ENCODE assay signal across 18 mouse cellular contexts in genomic region chr3:33379604-33380003, GRCm38 (mm10).
"Had no signal": no experiment of that assay in that cellular context is flagged by ENCODE, and none has a peak within 500 bp of the region (broad histone marks: within the 10 kb centered on the region; RNA-seq: fewer than 3 reads in every experiment).

No protein-coding gene starts in this region.

- H3K36me3 ChIP-seq: midbrain, embryonic 10.5 days; midbrain, embryonic 12.5 days; neural tube, embryonic 13.5 days; neural tube, embryonic 15.5 days had no signal

- ATAC-seq: midbrain, embryonic 16.5 days had no signal

- DNase-seq: lung, embryonic 14.5 days; lung, postnatal 10 days; lung, postnatal 4 days; midbrain, embryonic 14.5 days; retina, postnatal 1 day; right cerebral cortex, adult 18-20 months; right cerebral cortex, postnatal 25 days; right cerebral cortex, postnatal 4 days; spleen, adult 18-20 months; thymus, adult 18-20 months; thymus, postnatal 14 days; thymus, postnatal 36 days had no signal

- H3K27ac ChIP-seq: midbrain, embryonic 10.5 days; midbrain, embryonic 12.5 days; neural tube, embryonic 13.5 days; neural tube, embryonic 15.5 days had no signal

- H3K4me1 ChIP-seq: midbrain, embryonic 10.5 days; midbrain, embryonic 12.5 days; neural tube, embryonic 13.5 days; neural tube, embryonic 15.5 days had no signal

- H3K4me3 ChIP-seq: midbrain, embryonic 10.5 days; midbrain, embryonic 12.5 days; myocyte; neural tube, embryonic 13.5 days; neural tube, embryonic 15.5 days had no signal

- H3K9ac ChIP-seq: lung, embryonic 14.5 days; midbrain, embryonic 12.5 days; neural tube, embryonic 13.5 days; neural tube, embryonic 15.5 days had no signal

- H3K27me3 ChIP-seq: midbrain, embryonic 12.5 days; neural tube, embryonic 13.5 days; neural tube, embryonic 15.5 days had no signal
